Mouse (Mus musculus): Measurements from ENCODE around the gene Med13l. TPM values are rescaled to one million over a fixed set of nuclear protein-coding genes. Genes with fewer than 3 reads are reported as not detected.

The Med13l gene
- polyA plus RNA-seq, 1 experiment from 2014 or later = 14.6 TPM

- Histone ChIP-seq H3K4me3 (ENCODE audit: low read depth, low read length) (no peak overlapping the region), H3K36me3 (ENCODE audit: control insufficient read depth, insufficient read depth, low read length) (no peaks in the 10 kb centered on the region), H3K4me2 (ENCODE audit: low read length) (no peak overlapping the region), H3K9me3 (replicated peaks; ENCODE audit: control insufficient read depth, low read length) (no peaks in the 10 kb centered on the region), H3K4me1 (ENCODE audit: control insufficient read depth, insufficient read depth, low read length) (peaks cover 35% of the 10 kb centered on the region), H3K27ac (ENCODE audit: low read depth, low read length) (no peak overlapping the region), H3K9ac (ENCODE audit: low read length) (no peak overlapping the region), H3K27me3 (replicated peaks; ENCODE audit: control insufficient read depth, insufficient read depth, low read length) (no peaks in the 10 kb centered on the region)
- 84% methylated on average over 4 of the region's 4 CpGs for WGBS
- ATAC-seq (no peak), DNase-seq (ENCODE audit: low spot score) (no peak)
These were observed 61.4 kb downstream of the Med13l start for GRCm38 (mm10) chr5:118621877-118622276.

DNA sequence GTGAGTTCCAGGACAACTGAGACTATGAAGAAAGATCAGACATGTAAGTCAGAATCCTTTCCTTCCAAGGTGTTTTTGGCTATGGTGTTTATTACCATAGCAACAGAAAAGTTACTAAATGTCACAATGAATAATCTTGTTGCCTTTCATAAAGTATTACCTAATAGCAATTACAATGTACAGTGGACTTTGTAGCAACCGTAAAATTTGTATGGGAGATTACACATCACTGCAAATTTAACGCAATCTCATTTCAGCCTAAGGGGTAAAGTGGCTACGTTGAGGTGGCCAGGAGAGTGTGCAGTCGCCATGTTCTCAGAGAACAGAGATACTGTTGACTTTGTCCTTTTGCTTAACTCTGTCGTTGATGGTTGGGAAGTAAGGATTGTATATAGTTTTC is 61.9 kb downstream of the Med13l start:
- no peak overlapping the region for H3K4me2 ChIP-seq (ENCODE audit: low read length)
- no peak overlapping the region for H3K9ac ChIP-seq (ENCODE audit: low read length)
- no peaks in the 10 kb centered on the region for H3K9me3 ChIP-seq (replicated peaks; ENCODE audit: control insufficient read depth, low read length)
- WGBS = 97% methylated on average over 5 of the region's 5 CpGs
- peaks cover 35% of the 10 kb centered on the region for H3K4me1 ChIP-seq (ENCODE audit: control insufficient read depth, insufficient read depth, low read length)
- H3K27me3 ChIP-seq (replicated peaks; ENCODE audit: control insufficient read depth, insufficient read depth, low read length) = no peaks in the 10 kb centered on the region
- DNase-seq (ENCODE audit: low spot score) = no peak
- no peak for ATAC-seq
- H3K4me3 ChIP-seq (ENCODE audit: low read depth, low read length) = no peak overlapping the region
- H3K27ac ChIP-seq (ENCODE audit: low read depth, low read length) = no peak overlapping the region
- no peaks in the 10 kb centered on the region for H3K36me3 ChIP-seq (ENCODE audit: control insufficient read depth, insufficient read depth, low read length)

- Histone ChIP-seq H3K27ac (ENCODE audit: low read depth, low read length) (no peak overlapping the region), H3K9ac (ENCODE audit: low read length) (no peak overlapping the region), H3K4me1 (ENCODE audit: control insufficient read depth, insufficient read depth, low read length) (peaks cover 22% of the 10 kb centered on the region), H3K4me2 (ENCODE audit: low read length) (no peak overlapping the region), H3K36me3 (ENCODE audit: control insufficient read depth, insufficient read depth, low read length) (no peaks in the 10 kb centered on the region), H3K9me3 (replicated peaks; ENCODE audit: control insufficient read depth, low read length) (no peaks in the 10 kb centered on the region), H3K27me3 (replicated peaks; ENCODE audit: control insufficient read depth, insufficient read depth, low read length) (no peaks in the 10 kb centered on the region), H3K4me3 (ENCODE audit: low read depth, low read length) (no peak overlapping the region)
- WGBS = 74% methylated on average over 5 of the region's 5 CpGs
- no peak for ATAC-seq
- DNase-seq (ENCODE audit: low spot score) = peak; percentile 47
These were observed 63.3 kb downstream of the Med13l start for GRCm38 (mm10) chr5:118623797-118624196.

DNA sequence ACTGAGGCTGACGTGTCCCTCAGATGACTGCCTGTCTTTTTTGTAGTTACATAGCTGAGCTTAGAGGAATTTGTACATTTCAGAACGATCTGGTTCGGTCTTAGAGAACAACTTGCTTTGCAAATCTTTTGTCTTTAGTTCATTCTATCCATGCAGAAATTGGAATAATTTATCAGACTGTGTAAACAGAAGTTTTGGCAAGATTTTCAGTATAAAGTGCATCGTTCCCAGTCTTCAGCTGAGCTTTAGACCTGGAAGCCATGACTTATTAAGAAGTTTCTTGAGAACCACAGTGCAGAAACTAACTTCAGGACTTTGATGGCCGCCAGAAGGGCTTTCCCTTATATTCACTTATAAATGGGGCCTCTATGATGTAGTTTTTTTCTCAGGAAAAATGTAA is 67.2 kb downstream of the Med13l start:
- H3K4me3 ChIP-seq (ENCODE audit: low read depth, low read length) = no peak overlapping the region
- no peak overlapping the region for H3K9ac ChIP-seq (ENCODE audit: low read length)
- DNase-seq (ENCODE audit: low spot score) = no peak
- ATAC-seq = no peak
- H3K4me1 ChIP-seq (ENCODE audit: control insufficient read depth, insufficient read depth, low read length) = peaks cover 4% of the 10 kb centered on the region; the same call in 1 of the 2 replicates
- H3K36me3 ChIP-seq (ENCODE audit: control insufficient read depth, insufficient read depth, low read length) = no peaks in the 10 kb centered on the region
- H3K4me2 ChIP-seq (ENCODE audit: low read length) = no peak overlapping the region
- H3K27ac ChIP-seq (ENCODE audit: low read depth, low read length) = no peak overlapping the region
- no peaks in the 10 kb centered on the region for H3K27me3 ChIP-seq (replicated peaks; ENCODE audit: control insufficient read depth, insufficient read depth, low read length)
- WGBS = 90% methylated on average over 5 of the region's 5 CpGs
- H3K9me3 ChIP-seq (replicated peaks; ENCODE audit: control insufficient read depth, low read length) = no peaks in the 10 kb centered on the region

- Histone ChIP-seq H3K4me2 (ENCODE audit: low read length) (no peak overlapping the region), H3K4me3 (ENCODE audit: low read depth, low read length) (no peak overlapping the region), H3K9me3 (replicated peaks; ENCODE audit: control insufficient read depth, low read length) (no peaks in the 10 kb centered on the region), H3K27ac (ENCODE audit: low read depth, low read length) (no peak overlapping the region), H3K27me3 (replicated peaks; ENCODE audit: control insufficient read depth, insufficient read depth, low read length) (no peaks in the 10 kb centered on the region), H3K4me1 (ENCODE audit: control insufficient read depth, insufficient read depth, low read length) (peaks cover 4% of the 10 kb centered on the region; the same call in 1 of the 2 replicates), H3K36me3 (ENCODE audit: control insufficient read depth, insufficient read depth, low read length) (no peaks in the 10 kb centered on the region), H3K9ac (ENCODE audit: low read length) (no peak overlapping the region)
- no peak for ATAC-seq
- DNase-seq (ENCODE audit: low spot score) = no peak
- 93% methylated on average over 4 of the region's 4 CpGs for WGBS
These were observed 67.7 kb downstream of the Med13l start for GRCm38 (mm10) chr5:118628211-118628610.

DNA sequence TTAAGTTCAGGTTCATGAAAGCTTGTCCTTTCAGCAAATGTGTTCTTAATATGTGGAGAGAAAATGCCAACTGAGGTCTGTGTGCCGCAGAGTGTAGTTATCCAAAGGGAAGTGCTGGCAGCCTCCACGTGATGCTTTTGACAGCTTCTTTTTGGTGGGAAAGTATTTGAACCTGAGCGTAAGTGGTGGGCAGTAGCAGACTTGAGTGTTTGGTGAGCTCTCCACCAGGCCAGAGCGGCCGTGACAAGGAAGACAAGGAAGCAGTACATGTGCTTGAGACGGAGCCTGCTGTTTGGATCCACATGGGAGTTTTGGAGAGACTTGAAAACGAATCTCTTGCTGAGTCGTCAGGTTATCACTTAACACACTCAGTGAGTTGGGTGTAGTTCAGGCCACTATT is 71.9 kb downstream of the Med13l start:
- Histone ChIP-seq H3K27me3 (replicated peaks; ENCODE audit: control insufficient read depth, insufficient read depth, low read length) (no peaks in the 10 kb centered on the region), H3K4me1 (ENCODE audit: control insufficient read depth, insufficient read depth, low read length) (peaks cover 14% of the 10 kb centered on the region), H3K27ac (ENCODE audit: low read depth, low read length) (no peak overlapping the region), H3K36me3 (ENCODE audit: control insufficient read depth, insufficient read depth, low read length) (no peaks in the 10 kb centered on the region), H3K9me3 (replicated peaks; ENCODE audit: control insufficient read depth, low read length) (no peaks in the 10 kb centered on the region), H3K4me3 (ENCODE audit: low read depth, low read length) (no peak overlapping the region), H3K4me2 (ENCODE audit: low read length) (no peak overlapping the region), H3K9ac (ENCODE audit: low read length) (no peak overlapping the region)
- 83% methylated on average over 8 of the region's 8 CpGs for WGBS
- DNase-seq (ENCODE audit: low spot score) = no peak
- ATAC-seq = no peak

GRCm38 (mm10) chr5:118633106-118633505 is 72.6 kb downstream of the Med13l start:
- Histone ChIP-seq H3K9me3 (replicated peaks; ENCODE audit: control insufficient read depth, low read length) (no peaks in the 10 kb centered on the region), H3K36me3 (ENCODE audit: control insufficient read depth, insufficient read depth, low read length) (no peaks in the 10 kb centered on the region), H3K27me3 (replicated peaks; ENCODE audit: control insufficient read depth, insufficient read depth, low read length) (no peaks in the 10 kb centered on the region), H3K27ac (ENCODE audit: low read depth, low read length) (no peak overlapping the region), H3K4me1 (ENCODE audit: control insufficient read depth, insufficient read depth, low read length) (peaks cover 14% of the 10 kb centered on the region), H3K4me3 (ENCODE audit: low read depth, low read length) (no peak overlapping the region), H3K4me2 (ENCODE audit: low read length) (no peak overlapping the region), H3K9ac (ENCODE audit: low read length) (no peak overlapping the region)
- 86% methylated on average over 8 of the region's 8 CpGs for WGBS
- DNase-seq (ENCODE audit: low spot score) (no peak), ATAC-seq (no peak)

GRCm38 (mm10) chr5:118635476-118636187 is 75.2 kb downstream of the Med13l start:
- DNase-seq (ENCODE audit: low spot score) (peak; percentile 44), ATAC-seq (no peak)
- H3K36me3 ChIP-seq (ENCODE audit: control insufficient read depth, insufficient read depth, low read length) = no peaks in the 10 kb centered on the region
- H3K4me1 ChIP-seq (ENCODE audit: control insufficient read depth, insufficient read depth, low read length) = peaks cover 18% of the 10 kb centered on the region
- 7% methylated on average over 11 of the region's 11 CpGs for WGBS
- no peaks in the 10 kb centered on the region for H3K27me3 ChIP-seq (replicated peaks; ENCODE audit: control insufficient read depth, insufficient read depth, low read length)
- H3K27ac ChIP-seq (ENCODE audit: low read depth, low read length) = no peak overlapping the region; the same call in 1 of the 2 replicates
- H3K4me2 ChIP-seq (ENCODE audit: low read length) = no peak overlapping the region
- H3K9me3 ChIP-seq (replicated peaks; ENCODE audit: control insufficient read depth, low read length) = no peaks in the 10 kb centered on the region
- peak overlapping the region; percentile 32; the same call in 1 of the 2 replicates for H3K9ac ChIP-seq (ENCODE audit: low read length)
- no peak overlapping the region for H3K4me3 ChIP-seq (ENCODE audit: low read depth, low read length)
